Mouse (Mus musculus) right cerebral cortex, postnatal 4 days (tissue): ENCODE data around the gene Eda2r.

Source experiments
- DNase-seq: peaks from one replicate; pipeline ENCODE4 v3.0.0-alpha.2; 2022

Gene Eda2r

GRCm38 (mm10) chrX:97377065-97377421, at the start of gene Eda2r:
Eda2r (minus strand) TSS chrX:97377216.
- peak; percentile 1 for DNase-seq

DNA sequence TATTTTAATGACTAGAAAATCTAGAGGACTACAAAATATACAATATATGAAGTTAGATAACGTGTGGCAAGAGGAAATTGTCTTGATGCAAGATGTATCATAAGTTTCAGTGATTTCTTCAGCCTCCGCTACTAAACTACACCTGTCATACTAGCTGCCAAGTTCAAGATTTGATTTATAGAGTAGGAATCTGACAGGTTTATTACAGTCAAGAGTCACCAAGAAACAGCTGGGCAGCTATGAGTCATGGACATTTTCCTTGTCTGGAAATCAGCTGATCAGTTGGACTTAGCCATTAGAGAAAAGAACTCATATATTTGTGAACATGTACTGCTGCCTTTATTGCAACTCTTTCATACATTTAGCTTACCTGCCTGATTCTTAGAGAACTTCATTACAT, 20.9 kb upstream of the Eda2r start:
- no peak for DNase-seq

- DNase-seq: no peak
These were observed 1.1 kb upstream of the Eda2r start for GRCm38 (mm10) chrX:97378076-97378475.

- DNase-seq: peak; percentile 3
These were observed 523 bp downstream of the Eda2r start for GRCm38 (mm10) chrX:97376321-97377064.

GRCm38 (mm10) chrX:97372826-97373225, 4.2 kb downstream of the Eda2r start:
- no peak for DNase-seq

- no peak for DNase-seq
These were observed 7.8 kb downstream of the Eda2r start for GRCm38 (mm10) chrX:97369206-97369605.

DNA sequence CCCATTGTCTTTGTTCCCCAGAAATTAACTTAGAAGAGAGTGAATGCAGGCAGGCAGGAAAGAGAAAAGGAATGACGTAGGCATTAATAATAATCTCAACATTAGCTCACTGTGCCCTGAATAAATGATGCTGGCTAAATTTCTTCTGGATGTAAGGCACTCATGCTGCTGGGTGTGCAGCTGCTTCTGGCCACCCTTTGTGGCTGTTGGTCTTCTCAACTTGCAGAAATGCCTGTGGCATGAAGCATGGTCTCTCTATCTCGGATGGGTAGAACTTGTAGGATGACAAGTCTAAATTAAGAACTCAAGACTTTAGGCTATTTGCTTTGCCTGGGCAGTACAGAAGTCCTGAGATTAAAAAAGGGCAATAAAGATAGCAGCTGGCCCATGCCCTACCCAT, 8.3 kb downstream of the Eda2r start:
- no peak for DNase-seq

GRCm38 (mm10) chrX:97360919-97361318, 16.1 kb downstream of the Eda2r start:
- DNase-seq: no peak

DNA sequence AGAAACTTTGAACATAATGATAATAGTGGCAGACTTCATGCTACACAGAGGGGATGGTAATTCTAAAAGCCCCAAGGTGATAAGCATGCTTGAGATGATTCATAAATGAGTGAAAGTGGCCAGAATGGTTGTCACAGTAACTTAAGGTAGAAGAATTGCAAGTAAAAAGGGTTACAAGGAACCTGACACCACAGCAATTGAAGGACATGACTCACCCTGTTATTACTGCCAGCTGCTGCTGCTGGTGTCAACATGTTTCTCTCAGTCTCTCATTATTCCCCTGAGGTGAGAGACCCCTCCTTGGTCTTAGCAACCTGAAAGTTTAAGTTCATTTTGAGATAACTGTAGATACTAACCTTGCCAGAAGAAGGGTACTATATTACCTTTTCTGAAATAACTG, 49.1 kb downstream of the Eda2r start:
- no peak for DNase-seq
